Mouse (Mus musculus): ENCODE data around the gene Ift122. TPM values are rescaled to one million over a fixed set of nuclear protein-coding genes. Genes with fewer than 3 reads are reported as not detected.
A peak's percentile ranks its signal among the peaks of the same experiment; 100 is the strongest.

Ift122 gene
- polyA plus RNA-seq, 1 experiment from 2014 or later: 2.9 TPM

GRCm38 (mm10) chr6:115932391-115932790 lies 79.1 kb downstream of the Ift122 start:
- DNase-seq: no peak
- H3K4me3 ChIP-seq (replicated peaks): no peak overlapping the region
- no peak for ATAC-seq (ENCODE audit: low read depth)
- H3K4me2 ChIP-seq: no peak overlapping the region
- H3K4me1 ChIP-seq (replicated peaks): no peaks in the 10 kb centered on the region
- H3K27me3 ChIP-seq: no peaks in the 10 kb centered on the region
- H3K27ac ChIP-seq: no peak overlapping the region
- no peaks in the 10 kb centered on the region for H3K36me3 ChIP-seq
- WGBS (ENCODE audit: insufficient replicate concordance): 72% methylated on average over 3 of the region's 3 CpGs
- H3K9ac ChIP-seq: no peak overlapping the region
- no peaks in the 10 kb centered on the region for H3K9me3 ChIP-seq (replicated peaks)

GRCm38 (mm10) chr6:115935544-115935943 lies 82.3 kb downstream of the Ift122 start:
- Histone ChIP-seq H3K9ac (no peak overlapping the region), H3K27ac (no peak overlapping the region), H3K4me3 (replicated peaks) (no peak overlapping the region), H3K27me3 (no peaks in the 10 kb centered on the region), H3K36me3 (no peaks in the 10 kb centered on the region), H3K9me3 (replicated peaks) (no peaks in the 10 kb centered on the region), H3K4me2 (no peak overlapping the region), H3K4me1 (replicated peaks) (0 out of 2 replicates have a peak, but pooled peaks cover 3% of the 10 kb centered on the region)
- 69% methylated on average over 8 of the region's 8 CpGs for WGBS (ENCODE audit: insufficient replicate concordance)
- no peak for ATAC-seq (ENCODE audit: low read depth)
- DNase-seq: no peak

GRCm38 (mm10) chr6:115938011-115938410 lies 84.7 kb downstream of the Ift122 start:
- Histone ChIP-seq H3K4me2 (no peak overlapping the region), H3K9ac (no peak overlapping the region), H3K27me3 (no peaks in the 10 kb centered on the region), H3K27ac (no peak overlapping the region), H3K9me3 (replicated peaks) (no peaks in the 10 kb centered on the region), H3K36me3 (no peaks in the 10 kb centered on the region), H3K4me3 (replicated peaks) (no peak overlapping the region), H3K4me1 (replicated peaks) (peaks cover 15% of the 10 kb centered on the region)
- DNase-seq (no peak), ATAC-seq (ENCODE audit: low read depth) (no peak)
- 81% methylated on average over 2 of the region's 2 CpGs for WGBS (ENCODE audit: insufficient replicate concordance)

GRCm38 (mm10) chr6:115938798-115939197 lies 85.5 kb downstream of the Ift122 start:
- H3K4me3 ChIP-seq (replicated peaks): no peak overlapping the region
- no peaks in the 10 kb centered on the region for H3K9me3 ChIP-seq (replicated peaks)
- no peak for DNase-seq
- no peaks in the 10 kb centered on the region for H3K27me3 ChIP-seq
- H3K4me2 ChIP-seq: no peak overlapping the region
- H3K4me1 ChIP-seq (replicated peaks): peaks cover 23% of the 10 kb centered on the region
- H3K9ac ChIP-seq: no peak overlapping the region
- H3K36me3 ChIP-seq: no peaks in the 10 kb centered on the region
- no peak overlapping the region for H3K27ac ChIP-seq
- peak; percentile 29; the same call in 1 of the 2 replicates for ATAC-seq (ENCODE audit: low read depth)
- 42% methylated on average over 1 of the region's 1 CpGs for WGBS (ENCODE audit: insufficient replicate concordance)

GRCm38 (mm10) chr6:115940603-115941002 lies 87.3 kb downstream of the Ift122 start:
- no peak for ATAC-seq (ENCODE audit: low read depth)
- Histone ChIP-seq H3K36me3 (no peaks in the 10 kb centered on the region), H3K4me2 (no peak overlapping the region), H3K27me3 (no peaks in the 10 kb centered on the region), H3K4me3 (replicated peaks) (no peak overlapping the region), H3K9me3 (replicated peaks) (no peaks in the 10 kb centered on the region), H3K9ac (no peak overlapping the region), H3K4me1 (replicated peaks) (peaks cover 26% of the 10 kb centered on the region), H3K27ac (no peak overlapping the region)
- 67% methylated on average over 1 of the region's 1 CpGs for WGBS (ENCODE audit: insufficient replicate concordance)
- DNase-seq: no peak

GRCm38 (mm10) chr6:115941128-115941527 lies 87.9 kb downstream of the Ift122 start:
- DNase-seq: peak; percentile 32
- peaks cover 32% of the 10 kb centered on the region for H3K4me1 ChIP-seq (replicated peaks)
- ATAC-seq (ENCODE audit: low read depth): no peak
- WGBS (ENCODE audit: insufficient replicate concordance): 9% methylated on average over 9 of the region's 12 CpGs
- H3K27me3 ChIP-seq: no peaks in the 10 kb centered on the region
- H3K4me3 ChIP-seq (replicated peaks): no peak overlapping the region
- H3K4me2 ChIP-seq: no peak overlapping the region
- no peak overlapping the region for H3K27ac ChIP-seq
- no peak overlapping the region for H3K9ac ChIP-seq
- H3K36me3 ChIP-seq: no peaks in the 10 kb centered on the region
- H3K9me3 ChIP-seq (replicated peaks): no peaks in the 10 kb centered on the region

GRCm38 (mm10) chr6:115943498-115944427 lies 90.5 kb downstream of the Ift122 start:
- H3K4me2 ChIP-seq: no peak overlapping the region
- no peak overlapping the region for H3K9ac ChIP-seq
- DNase-seq (peak; percentile 23), ATAC-seq (ENCODE audit: low read depth) (no peak)
- H3K4me1 ChIP-seq (replicated peaks): peaks cover 39% of the 10 kb centered on the region
- no peaks in the 10 kb centered on the region for H3K9me3 ChIP-seq (replicated peaks)
- no peaks in the 10 kb centered on the region for H3K27me3 ChIP-seq
- H3K4me3 ChIP-seq (replicated peaks): no peak overlapping the region
- H3K36me3 ChIP-seq: no peaks in the 10 kb centered on the region
- H3K27ac ChIP-seq: no peak overlapping the region
- 34% methylated on average over 9 of the region's 9 CpGs for WGBS (ENCODE audit: insufficient replicate concordance)

GRCm38 (mm10) chr6:115944638-115945037 lies 91.4 kb downstream of the Ift122 start, which contains the start of gene H1foo:
Gene H1foo, plus strand, starts transcription at chr6:115944938.
- Histone ChIP-seq H3K4me3 (replicated peaks) (no peak within 1 kb of the TSS), H3K4me2 (no peak within 1 kb of the TSS), H3K27ac (no peak within 1 kb of the TSS), H3K27me3 (no peaks in the 10 kb centered on the region), H3K36me3 (no peaks in the 10 kb centered on the region), H3K9ac (no peak within 1 kb of the TSS), H3K9me3 (replicated peaks) (no peaks in the 10 kb centered on the region), H3K4me1 (replicated peaks) (peaks cover 39% of the 10 kb centered on the region)
- WGBS (ENCODE audit: insufficient replicate concordance): 52% methylated on average over 5 of the region's 5 CpGs
- ATAC-seq (ENCODE audit: low read depth) (no peak), DNase-seq (no peak)

- 38% methylated on average over 8 of the region's 8 CpGs for WGBS (ENCODE audit: insufficient replicate concordance)
- ATAC-seq (ENCODE audit: low read depth): no peak
- no peaks in the 10 kb centered on the region for H3K27me3 ChIP-seq
- DNase-seq: no peak
- H3K36me3 ChIP-seq: no peaks in the 10 kb centered on the region
- peaks cover 36% of the 10 kb centered on the region for H3K4me1 ChIP-seq (replicated peaks)
- H3K9me3 ChIP-seq (replicated peaks): no peaks in the 10 kb centered on the region
- no peak overlapping the region for H3K27ac ChIP-seq
- H3K9ac ChIP-seq: no peak overlapping the region
- no peak overlapping the region for H3K4me2 ChIP-seq
- H3K4me3 ChIP-seq (replicated peaks): no peak overlapping the region
These were observed 92.4 kb downstream of the Ift122 start for GRCm38 (mm10) chr6:115945633-115946032.

- WGBS (ENCODE audit: insufficient replicate concordance): 33% methylated on average over 6 of the region's 6 CpGs
- no peak for ATAC-seq (ENCODE audit: low read depth)
- Histone ChIP-seq H3K27me3 (no peaks in the 10 kb centered on the region), H3K36me3 (no peaks in the 10 kb centered on the region), H3K4me2 (no peak overlapping the region), H3K4me1 (replicated peaks) (peaks cover 29% of the 10 kb centered on the region), H3K4me3 (replicated peaks) (no peak overlapping the region), H3K9ac (no peak overlapping the region), H3K27ac (no peak overlapping the region), H3K9me3 (replicated peaks) (no peaks in the 10 kb centered on the region)
- no peak for DNase-seq
These were observed 93.1 kb downstream of the Ift122 start for GRCm38 (mm10) chr6:115946389-115946788.

- Histone ChIP-seq H3K27me3 (no peaks in the 10 kb centered on the region), H3K9ac (no peak overlapping the region), H3K4me2 (no peak overlapping the region), H3K4me1 (replicated peaks) (peaks cover 3% of the 10 kb centered on the region; the same call in 1 of the 2 replicates), H3K4me3 (replicated peaks) (no peak overlapping the region), H3K36me3 (no peaks in the 10 kb centered on the region), H3K9me3 (replicated peaks) (no peaks in the 10 kb centered on the region), H3K27ac (no peak overlapping the region)
- 74% methylated on average over 9 of the region's 9 CpGs for WGBS (ENCODE audit: insufficient replicate concordance)
- ATAC-seq (ENCODE audit: low read depth) (no peak), DNase-seq (no peak)
These were observed 101.3 kb downstream of the Ift122 start for GRCm38 (mm10) chr6:115954506-115955074.

Data from liver, embryonic 13.5 days (tissue).